Mouse (Mus musculus) v-Abl transformed pro-B cells (cell line): ENCODE measurements around the gene Zfp277.

ENCODE experiments used
- in situ Hi-C, 2 experiments: fragments of 400-800 bp; cut with MboI; formaldehyde crosslinking; loops; one replicate each; pipeline ENCODE4 v1.15.1; 2025; ENCODE audit not compliant: unreplicated experiment in 2 of 2

The Zfp277 gene

DNA sequence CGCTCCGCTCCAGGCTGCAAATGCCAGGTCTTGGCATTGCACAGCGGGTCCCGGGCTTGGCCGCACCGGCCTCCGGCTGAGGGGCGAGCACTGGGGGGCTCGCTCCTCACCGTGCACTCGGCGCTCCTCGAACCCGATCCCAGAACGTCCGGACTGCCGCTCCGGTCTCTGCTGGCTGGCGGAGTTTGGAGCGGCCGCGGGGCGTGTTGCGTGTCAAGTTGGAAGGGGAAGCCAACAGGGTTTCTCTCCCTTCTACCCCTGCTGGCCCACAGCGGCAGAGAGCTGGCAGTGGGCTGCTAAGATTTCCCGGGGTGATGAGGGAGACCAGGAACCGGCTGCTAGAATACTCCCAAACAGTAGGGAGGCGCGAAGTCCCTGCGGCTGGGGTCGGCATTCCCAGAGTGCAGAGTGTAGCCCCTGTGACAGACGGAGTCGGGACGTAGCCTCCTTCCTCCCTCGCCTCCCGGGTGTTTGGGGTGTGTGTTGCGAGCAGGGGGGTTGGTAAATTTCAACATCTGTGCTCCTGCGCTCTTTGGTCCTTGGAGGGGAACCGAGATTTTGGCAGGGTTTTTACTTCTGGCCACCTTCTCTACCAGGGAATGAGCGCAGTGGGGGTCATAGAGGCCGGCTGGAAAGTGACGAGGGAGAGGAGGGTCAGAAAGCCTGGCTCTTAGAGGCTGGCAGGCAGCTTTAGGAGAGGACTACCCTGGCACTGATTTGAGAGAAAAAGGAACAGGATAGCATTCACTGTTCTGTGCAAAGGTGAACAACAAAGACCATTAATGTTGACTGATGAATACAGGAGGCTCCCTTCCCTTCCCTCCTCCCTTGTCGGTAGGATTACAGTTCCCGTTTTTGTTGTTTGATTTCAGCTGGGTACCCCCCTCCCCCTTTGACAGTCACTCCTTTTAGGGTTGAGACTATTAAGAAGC lies 1.0 kb upstream of the Zfp277 start:
- in situ Hi-C loops: loop anchor here (10.0 to 25.0 kb wide), 3 partner anchors 222 to 409 kb away; partner anchors contain the start of gene Arl4a (in 1 of the 2)

DNA sequence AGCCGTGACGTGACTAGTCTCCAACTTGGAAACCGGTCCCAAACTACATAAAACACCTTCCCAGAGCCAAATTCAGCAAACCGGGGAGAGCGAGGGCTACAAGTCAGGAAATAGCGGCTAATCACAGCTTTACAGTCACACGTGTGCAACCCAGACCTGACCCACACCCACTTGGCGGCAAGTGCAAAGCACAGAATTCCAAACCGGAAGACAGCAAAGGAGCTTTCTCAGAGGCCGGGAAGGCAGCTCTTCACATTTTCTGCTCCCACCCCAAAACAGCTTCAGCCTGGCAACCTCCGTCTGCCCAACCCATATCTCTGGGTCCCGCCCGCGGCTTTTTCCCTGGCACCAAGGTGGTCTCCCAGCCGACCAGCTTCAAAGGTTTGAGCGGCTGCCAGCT lies 496 bp downstream of the Zfp277 start:
- in situ Hi-C loops: loop anchor here (10.0 to 25.0 kb wide), 3 partner anchors 220 to 408 kb away; partner anchors contain the start of gene Arl4a (in 1 of the 2)

DNA sequence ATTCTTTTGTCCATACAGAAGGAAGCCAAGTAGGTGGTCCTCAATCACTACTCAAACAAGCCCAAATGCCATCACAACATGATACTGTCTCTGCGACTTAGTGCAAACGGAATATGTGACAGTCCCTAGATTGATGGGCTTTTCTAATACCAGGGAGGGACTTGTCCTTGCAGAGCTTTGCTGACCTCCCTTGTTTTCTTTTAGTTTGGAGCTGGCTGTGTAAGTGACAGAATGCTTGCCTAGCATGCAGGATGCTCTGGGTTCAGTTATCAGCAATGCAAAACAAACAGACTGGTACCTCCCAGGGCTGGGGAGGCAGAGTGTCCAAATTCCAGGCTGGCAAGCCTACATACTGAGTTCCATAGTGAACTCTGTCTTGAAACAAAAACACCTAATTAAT lies 7.7 kb downstream of the Zfp277 start:
- in situ Hi-C loops: loop anchor here (25.0 kb wide), 2 partner anchors 351 to 401 kb away; partner anchors contain the start of gene Arl4a (in 1 of the 2)

DNA sequence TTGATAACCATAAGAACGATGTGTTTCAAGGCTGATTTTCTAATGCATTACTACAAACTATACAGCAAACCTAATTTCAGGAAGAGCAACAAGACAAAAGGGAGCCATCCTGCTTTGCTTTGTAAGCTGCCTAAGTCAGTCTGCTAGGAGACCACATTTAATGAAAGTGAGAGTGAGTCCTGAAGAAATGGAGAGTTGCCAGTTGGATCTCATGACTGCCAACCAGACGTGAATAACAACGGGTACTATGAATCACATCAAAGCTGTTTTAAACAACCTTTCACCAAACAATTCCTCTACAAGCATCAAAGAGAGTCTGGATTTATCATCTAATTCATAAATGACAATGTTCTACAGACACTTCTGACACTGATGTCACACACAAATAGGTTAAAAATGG lies 11.6 kb downstream of the Zfp277 start:
- in situ Hi-C loops: loop anchor here (25.0 kb wide), 2 partner anchors 347 to 397 kb away; partner anchors contain the start of gene Arl4a (in 1 of the 2)

DNA sequence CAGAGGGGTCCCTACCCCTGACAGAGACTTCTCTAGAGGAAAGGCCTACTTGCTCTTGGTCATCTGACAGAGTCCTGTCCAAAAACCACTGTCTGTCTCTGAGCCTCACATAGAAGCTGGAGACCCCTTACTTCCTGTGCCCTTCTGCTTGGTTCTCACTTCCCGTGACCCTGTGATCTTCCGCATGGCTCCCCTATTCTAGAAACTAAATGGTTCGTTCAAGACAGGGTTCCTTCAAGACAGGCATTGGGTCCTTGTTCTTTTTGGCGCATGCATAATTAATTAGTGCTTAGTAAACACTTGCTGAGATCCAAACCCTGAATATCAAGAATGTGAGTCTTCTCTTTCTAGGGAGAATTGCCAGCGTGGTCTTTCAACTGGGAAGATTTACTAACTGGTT lies 14.6 kb downstream of the Zfp277 start:
- in situ Hi-C loops: loop anchor here (25.0 kb wide), 2 partner anchors 344 to 394 kb away; partner anchors contain the start of gene Arl4a (in 1 of the 2)

DNA sequence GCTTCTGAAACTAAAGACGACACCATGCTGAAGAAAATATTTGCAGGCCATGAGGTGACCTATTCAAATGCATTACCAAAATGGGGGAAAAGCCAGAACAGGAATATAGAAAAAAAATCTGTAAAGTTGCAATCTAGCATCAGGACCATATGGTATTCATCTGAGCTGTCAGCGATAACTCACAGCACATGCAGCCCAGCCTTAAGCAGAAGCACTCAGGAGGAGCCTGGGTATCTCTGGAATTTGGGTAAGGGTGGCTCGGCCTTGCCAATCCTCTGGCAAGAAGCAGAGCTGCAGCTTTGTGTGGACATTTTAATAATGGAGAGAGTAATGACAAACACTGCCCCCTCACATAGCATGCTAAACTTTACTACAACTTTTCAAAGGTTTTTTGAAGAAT lies 15.7 kb downstream of the Zfp277 start:
- in situ Hi-C loops: loop anchor here (5.0 to 25.0 kb wide), 3 partner anchors 47 to 393 kb away; partner anchors contain the start of gene Arl4a (in 1 of the 2)

DNA sequence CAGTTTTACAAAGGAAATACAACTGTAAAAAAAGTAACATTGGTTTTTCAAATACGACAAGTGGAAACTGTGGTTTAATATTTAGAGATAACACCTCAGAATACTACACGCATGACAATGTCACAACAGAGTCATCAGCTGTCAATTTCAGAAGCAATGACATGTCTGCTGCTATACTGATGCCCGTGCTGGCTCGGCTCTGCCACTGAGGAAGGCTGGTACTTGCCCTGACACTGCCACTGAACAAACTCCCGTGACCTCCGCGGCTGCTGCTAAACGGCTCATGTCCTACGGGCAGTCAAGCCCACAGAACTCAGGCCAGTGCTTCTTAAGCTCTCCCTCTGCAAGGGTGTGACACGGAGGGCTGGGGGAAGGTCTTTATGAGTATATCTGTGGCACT lies 18.1 kb downstream of the Zfp277 start:
- in situ Hi-C loops: loop anchor here (5.0 to 25.0 kb wide), 3 partner anchors 50 to 390 kb away; partner anchors contain the start of gene Arl4a (in 1 of the 2)

DNA sequence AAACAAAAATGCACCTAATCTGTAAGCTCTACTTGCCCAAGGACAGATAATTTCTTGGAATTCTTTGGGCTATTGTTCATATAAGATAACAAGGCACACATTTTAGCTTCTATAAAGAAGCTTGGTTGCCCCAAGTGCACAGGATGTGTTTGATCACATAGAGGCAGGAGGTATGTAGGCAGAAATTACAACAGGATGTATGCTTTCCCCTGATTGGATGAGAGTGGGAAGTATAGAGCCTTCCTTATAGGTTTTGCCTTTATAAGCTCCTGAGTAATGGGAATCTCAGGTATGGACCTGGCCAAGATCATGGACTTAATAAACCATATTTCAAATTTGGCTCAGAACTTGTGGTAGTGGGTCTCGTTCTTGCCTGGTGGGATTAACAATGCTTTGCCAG lies 20.7 kb downstream of the Zfp277 start:
- in situ Hi-C loops: loop anchor here (5.0 to 25.0 kb wide), 3 partner anchors 52 to 388 kb away; partner anchors contain the start of gene Arl4a (in 1 of the 2)

DNA sequence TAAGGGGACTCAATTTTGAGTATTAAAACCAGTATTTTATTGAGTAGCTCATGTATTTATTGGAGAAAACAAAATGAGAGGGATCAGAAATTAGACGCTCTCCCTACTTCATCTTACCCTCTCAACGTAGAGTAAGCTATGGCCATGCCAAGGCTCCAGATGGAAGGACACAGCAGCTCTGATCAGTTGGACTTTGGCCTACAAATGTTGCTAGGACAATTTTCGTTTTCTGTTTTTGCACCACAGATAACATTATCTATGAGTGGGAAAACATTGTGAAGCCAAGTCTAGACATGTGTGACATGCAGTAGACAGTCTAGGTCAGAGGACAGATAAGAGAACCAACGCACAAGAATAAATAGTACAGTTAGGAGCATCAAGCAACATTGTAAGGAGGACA lies 28.4 kb downstream of the Zfp277 start:
- in situ Hi-C loops: no loop called here

DNA sequence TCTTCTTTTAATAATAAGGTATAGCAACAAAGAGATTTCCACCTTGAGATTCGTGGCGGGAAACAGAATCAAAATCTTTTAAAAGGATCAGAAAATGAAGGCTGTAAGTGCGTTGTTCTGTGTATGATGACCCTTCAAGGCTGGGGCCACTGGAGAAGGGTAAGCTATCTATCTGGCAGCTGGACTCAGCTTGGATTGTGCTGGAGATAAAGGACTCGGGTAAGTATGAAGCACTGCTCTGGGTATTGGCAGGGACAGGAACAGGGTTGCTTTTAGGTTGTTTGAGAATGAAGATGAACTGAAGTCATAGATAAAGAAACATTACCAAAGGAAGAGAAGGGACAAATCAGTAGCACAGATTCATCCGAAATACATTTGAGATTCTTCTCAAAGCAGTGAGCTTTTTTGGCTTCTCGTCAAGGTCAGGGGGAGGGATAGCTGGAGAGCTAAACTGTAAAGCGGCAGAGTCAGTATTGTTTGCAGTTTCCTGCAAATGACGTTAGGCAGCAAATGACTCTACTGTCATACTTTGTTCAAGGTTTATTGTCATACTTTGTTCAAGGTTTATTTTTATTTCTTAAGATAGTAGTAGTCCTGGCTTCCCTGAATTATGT lies 30.3 kb downstream of the Zfp277 start:
- in situ Hi-C loops: no loop called here

DNA sequence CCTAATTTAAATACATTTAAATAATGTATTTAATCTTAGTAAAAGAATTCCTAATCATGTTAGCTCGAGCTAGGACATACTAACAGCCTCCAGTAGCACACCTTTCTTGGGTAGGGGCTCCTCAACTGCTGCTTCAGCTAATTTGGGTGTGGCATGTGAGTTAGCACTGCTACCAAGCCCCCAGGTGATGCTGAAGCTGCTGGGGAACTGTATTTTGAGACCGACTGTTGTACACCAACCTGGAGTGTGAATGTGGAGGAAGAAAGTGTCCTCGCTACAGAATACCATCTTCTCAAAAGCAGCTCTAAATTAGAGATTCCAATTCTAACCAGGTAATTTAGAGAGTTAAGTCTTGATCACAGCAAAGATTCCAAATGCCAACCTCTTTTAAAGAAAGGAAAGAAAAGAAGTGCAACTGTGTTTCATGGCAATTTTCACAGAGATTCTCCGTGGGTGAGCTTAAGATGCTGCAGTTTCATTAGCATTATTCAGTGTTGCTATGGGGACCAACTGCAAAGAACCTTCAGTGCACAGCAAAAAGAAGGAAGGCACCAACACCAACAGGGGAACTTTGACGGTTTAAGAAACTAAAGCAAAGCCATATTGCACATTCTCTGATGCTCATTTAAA lies 30.9 kb downstream of the Zfp277 start:
- in situ Hi-C loops: no loop called here

DNA sequence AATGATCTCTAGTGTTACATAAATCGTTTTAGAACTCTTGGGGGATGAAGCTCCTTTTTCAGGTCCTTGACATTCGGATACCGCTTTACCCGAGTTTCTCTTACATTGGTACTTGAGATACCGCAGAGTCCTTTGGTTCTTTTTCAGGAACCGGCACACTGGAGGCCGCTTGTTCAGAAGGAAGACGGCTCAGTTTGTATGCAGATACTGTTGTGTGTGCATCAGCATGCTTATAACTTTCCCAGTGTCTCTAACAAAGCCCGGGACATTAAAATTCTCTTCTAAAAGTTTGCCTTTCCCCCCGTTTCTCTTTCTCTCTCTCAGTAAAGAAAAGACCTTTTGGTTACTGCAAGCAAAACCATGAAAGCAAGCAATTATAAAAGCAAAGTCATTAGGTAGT lies 45.9 kb downstream of the Zfp277 start:
- in situ Hi-C loops: no loop called here

DNA sequence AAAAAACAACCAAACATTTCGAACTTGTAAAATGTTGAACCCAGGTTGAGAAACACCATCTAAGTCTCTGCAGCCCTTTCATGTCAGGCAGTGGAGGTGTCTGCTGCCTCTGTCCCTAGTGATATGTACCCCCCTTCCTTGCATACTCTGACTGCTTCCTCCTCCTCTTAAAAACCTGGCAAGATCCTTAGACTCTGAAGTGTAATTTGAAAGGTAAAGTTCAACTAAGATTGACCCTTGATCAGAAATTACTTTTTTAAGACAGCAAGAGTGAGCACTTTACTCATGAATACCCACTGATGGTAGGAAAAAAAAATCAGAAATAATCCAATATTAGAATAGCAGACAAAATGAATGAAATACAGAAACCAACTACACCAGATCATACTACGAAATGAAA lies 46.3 kb downstream of the Zfp277 start:
- in situ Hi-C loops: no loop called here

DNA sequence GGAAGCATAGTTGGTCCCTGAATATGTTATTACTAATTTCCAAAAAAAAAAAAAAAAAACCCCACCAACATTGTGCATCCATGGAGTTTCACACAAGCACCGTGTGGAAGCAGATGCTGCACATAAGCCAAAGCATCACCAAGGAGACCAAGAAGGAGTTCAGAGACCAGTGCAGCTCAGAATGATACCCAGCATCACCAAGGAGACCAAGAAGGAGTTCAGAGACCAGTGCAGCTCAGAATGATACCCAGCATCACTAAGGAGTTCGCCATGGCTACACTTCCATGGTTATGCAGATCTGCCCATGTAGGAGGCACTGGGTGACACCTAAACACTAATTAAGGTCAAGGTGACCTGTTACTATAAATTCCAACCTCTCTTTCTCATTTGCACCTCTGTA lies 46.8 kb downstream of the Zfp277 start:
- in situ Hi-C loops: no loop called here

DNA sequence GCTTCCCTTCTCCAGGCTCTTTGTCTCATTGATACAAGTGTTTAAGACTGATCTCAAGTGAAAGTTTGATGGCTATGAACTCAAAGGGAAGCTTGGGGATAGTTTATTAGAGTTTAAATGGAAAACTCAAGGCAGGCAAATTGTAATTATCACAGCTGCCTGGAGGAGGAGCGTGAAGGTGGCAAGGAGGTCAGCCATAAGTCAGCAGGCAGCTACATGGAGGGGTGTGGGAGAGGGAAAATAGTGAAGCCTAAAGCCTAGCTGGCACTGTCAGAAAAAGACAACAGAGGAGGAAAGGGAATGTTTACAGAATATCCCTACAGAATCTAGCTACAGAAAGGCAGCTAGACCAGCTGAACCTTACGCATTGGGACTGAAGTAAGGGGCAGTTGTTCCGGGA lies 52.8 kb downstream of the Zfp277 start:
- in situ Hi-C loops: no loop called here

DNA sequence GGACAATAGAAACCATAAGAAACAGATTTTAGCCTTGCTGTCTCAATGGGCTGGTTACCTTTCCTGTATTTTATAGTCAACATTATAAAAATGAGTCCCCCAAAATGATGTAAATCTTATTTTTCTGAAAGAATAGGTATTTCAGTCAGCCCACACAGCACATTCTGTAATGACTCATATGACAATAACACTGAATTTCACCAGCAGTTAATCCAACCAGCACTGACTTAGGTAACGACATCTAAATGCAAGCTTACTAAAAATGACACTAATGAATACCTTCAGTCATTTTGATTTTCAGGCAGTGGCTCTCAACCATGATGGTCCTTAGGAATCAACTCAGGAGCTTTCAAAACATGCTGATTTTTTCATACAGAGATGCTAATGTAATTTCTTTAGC lies 54.4 kb downstream of the Zfp277 start:
- in situ Hi-C loops: no loop called here

DNA sequence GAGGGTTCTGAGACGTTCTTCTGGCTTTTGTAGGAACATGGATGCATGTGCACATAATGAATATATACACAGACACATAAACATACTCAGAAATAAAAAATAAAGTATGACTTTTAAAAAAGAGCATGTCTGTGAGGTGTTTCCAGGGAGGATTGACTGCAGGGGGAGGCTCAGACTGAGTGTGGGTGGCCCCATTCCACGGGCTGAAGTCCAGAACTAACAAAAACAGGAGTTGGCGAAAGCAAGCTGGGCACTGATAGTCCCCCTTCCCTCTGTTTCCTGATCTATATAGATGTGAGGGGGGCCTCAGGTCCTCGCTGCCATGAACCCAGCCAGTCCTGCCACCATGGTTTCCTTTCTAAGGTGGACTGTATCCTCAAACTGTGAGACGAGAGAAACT lies 57.9 kb downstream of the Zfp277 start:
- in situ Hi-C loops: no loop called here

DNA sequence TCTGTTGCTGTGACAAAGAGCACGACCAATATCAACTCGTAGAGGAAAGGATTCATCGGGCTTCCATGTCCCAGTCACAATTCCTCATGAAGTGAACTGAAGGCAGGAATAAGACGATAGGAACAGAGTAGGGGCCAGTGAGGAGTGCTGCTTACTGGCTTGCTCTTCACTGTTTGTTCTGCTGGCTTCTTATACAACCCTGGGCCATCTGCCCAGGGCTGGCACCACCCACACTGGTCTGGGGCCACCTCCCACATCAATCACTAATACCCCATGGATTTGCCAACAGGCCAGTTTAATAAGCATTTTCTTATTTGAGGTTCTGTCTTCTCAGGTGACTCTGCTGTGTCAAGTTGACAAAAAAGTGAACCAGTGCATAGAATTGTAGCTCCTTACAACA lies 60.4 kb downstream of the Zfp277 start:
- in situ Hi-C loops: no loop called here

DNA sequence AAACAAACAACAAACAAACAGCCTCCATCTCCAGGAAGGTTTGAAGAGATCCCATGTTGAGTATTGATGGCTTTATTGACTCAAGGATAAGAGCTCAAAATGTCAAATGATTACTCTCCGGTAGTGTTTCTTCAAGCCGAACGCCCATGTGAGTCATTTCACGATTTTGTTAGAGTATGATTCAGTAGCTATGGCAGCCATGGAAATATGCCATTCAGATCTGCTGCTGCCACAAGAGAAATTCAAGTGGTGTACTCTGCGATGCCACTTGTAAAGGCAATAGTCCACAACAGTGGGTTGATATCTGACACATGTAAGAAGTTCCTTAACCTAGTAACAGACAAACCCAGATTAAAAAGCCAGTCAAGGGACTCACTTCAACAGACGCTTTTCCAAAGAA lies 62.0 kb downstream of the Zfp277 start:
- in situ Hi-C loops: no loop called here

DNA sequence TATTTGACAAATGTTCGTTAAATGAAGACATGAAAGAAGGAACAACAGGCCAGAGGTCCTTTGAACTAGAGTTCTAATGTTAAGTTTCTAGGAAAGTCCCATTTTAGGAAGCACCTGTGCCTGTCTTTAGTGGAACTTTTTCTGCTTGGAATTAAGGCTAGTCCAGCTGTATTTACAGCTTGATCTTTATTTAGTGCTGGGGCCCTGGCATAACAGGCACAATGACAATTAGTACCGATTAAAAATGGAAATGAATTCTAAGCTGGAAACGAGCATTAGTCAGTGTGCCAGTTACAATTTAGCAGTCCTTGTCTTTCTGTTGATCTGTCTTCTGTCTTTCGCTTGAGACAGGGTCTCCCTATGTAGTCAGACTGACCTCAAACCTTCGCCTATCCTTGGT lies 63.2 kb downstream of the Zfp277 start:
- in situ Hi-C loops: no loop called here

DNA sequence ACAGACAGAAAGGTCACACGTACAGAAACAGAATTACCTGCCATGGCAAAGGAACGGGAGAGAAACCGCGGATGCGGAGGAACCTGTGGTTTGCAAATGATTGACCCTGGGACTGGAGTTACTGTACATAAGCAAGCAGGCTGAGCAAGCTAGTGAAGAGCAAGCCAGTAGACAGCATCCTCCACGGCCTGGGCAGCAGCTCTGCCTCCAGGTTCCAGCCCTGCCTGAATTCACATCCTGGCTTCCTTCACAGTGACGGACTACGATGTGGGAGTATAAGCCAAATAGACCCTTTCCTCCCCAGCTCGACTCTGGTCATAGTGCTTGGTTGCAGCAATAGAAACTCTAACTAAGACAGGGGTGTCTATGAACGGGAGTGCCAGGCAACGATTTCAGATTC lies 63.9 kb downstream of the Zfp277 start:
- in situ Hi-C loops: no loop called here
